Mouse (Mus musculus) adrenal gland, adult 8-10 months (tissue): Measurements from ENCODE around the gene Fras1. TPM values are rescaled to one million over a fixed set of nuclear protein-coding genes. Genes with fewer than 3 reads are reported as not detected.

ENCODE experiments used
- DNase-seq: peaks from one replicate; pipeline ENCODE4 v3.0.0; 2022
- total RNA-seq, 4 experiments: library from RNA; stranded (reverse); gene quantifications; 2 replicates each; pipeline ENCODE4 v1.2.4; 2022

Fras1 gene
- total RNA-seq, 4 experiments from 2014 or later: 1.3 to 4.1 (median 2.1) TPM

GRCm38 (mm10) chr5:96492497-96492896, 118.7 kb downstream of the Fras1 start:
- DNase-seq: no peak

GRCm38 (mm10) chr5:96494502-96495292, 120.9 kb downstream of the Fras1 start:
- no peak for DNase-seq

- DNase-seq: no peak
These were observed 124.3 kb downstream of the Fras1 start for GRCm38 (mm10) chr5:96498083-96498482.

DNA sequence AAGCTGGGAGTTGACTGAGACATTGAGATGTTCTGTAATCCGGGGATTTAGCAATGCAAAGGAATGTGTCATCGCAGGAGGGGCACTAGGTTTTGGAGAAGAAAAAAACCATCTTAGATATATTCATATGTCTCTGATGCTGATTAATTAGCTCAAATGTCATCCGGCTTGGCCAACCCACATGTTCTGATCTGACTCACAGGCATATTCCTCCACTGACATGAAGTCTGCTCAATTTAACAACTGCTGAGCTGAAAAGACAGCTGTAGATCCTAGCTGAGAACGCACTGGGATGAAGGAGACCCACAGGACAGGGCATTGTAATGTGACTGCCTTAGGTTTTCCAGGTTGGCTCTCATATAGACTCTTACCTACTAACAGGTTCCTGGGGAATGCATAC, 128.0 kb downstream of the Fras1 start:
- DNase-seq: no peak

DNA sequence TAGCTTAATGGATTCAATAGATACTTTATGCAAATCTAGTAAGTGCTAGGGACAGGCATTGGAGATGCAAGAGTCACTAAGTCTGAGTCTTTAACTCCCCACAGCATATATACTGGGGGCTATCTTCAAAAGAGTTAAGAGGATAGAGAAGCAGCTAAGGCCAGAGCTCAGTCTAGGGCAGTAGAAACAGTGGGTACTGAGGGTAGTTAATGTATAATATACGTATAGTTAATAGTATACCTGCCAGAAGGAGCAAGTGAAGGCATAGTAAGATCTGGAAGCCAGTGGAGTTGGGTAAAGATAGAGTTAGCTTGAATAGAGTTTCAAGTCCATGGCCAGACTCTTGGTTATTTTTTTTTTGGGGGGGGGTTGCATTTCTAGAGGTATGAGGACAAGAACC, 128.6 kb downstream of the Fras1 start:
- no peak for DNase-seq

DNA sequence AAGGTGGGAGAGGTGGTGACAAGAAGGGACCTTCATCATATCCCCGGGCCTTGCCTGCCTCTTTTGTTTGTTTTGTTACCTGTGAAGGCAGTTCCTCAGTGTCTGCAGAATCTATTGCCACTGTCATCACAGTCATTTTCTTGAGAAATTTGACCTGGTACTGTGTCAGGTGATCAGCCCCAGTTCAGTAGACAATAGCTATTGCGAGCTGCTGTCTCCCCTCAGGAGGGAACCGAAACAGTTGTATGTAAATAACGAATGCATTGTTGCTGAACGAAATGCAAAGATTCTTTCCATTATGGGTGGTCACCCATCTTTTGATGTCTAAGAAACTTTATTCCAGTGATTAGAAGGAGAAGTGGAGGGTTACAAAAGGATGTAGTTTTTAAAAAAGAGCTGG, 137.2 kb downstream of the Fras1 start:
- no peak for DNase-seq

GRCm38 (mm10) chr5:96513327-96513726, 139.6 kb downstream of the Fras1 start:
- DNase-seq: no peak

DNA sequence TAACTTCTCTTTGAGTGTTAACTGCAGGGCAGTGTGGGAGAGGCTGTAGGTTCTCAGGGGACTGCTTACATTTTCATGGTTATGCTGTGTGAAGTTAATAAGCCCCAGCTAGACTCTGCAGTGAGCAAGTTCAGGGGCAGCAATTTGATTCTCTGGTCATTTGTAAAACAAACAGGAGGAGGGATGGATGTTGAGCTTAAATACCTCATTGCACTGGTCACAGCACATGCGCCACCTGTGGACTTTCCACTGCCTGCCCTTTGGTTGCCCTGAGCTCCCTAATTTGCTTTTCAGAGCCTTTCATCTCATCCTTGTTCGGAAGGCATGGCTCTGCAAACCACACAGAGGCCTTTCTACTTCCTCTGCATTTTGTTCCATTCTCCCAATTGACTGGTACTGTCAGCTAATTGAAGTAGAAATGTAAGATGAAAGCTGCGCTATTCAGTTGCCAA, 142.1 kb downstream of the Fras1 start:
- DNase-seq: no peak

DNA sequence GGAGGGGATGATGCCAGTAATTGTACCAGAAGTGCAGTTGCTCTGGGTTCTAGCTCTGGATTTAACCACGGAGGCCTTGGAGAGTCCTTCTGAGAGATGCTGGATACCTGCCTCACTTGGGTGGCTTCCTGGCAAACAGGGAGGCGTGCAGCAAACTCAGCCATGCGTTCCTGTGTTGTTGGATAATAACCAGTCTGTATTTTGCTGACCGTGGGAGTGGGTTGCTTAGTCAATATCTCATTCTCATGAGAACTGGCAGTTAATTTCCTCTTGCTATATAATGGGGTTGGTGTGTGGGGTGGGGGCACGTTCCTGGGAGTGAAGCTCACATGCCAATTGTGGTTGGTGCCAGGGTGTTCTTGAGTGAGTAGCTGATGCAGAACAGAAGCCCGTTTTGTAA, 142.6 kb downstream of the Fras1 start:
- DNase-seq: no peak

- no peak for DNase-seq
These were observed 147.8 kb downstream of the Fras1 start for GRCm38 (mm10) chr5:96521541-96521940.

DNA sequence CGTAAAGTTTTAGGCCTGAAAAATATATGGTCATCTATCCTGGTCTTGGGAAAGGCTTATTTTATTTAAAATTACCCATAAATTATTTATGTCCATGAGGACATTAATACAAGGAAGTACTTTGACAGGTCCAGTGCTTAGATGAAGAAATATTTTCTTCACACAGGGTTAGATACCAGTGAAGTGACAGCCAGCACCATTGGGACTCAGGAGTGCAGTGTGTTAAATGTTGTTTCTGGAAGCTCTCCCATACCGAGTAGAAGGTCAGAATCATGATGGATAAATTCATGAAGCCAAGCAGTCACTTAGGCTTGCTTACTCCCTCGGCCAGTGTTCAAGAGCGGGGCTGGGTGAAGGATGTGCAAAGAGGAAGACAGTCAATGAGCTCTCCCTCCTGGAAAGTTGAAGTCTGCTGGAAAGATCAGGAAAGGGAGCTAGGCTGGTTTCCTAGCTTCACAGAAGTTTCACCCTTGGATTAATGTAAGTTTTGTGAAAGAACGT, 149.2 kb downstream of the Fras1 start:
- no peak for DNase-seq

DNA sequence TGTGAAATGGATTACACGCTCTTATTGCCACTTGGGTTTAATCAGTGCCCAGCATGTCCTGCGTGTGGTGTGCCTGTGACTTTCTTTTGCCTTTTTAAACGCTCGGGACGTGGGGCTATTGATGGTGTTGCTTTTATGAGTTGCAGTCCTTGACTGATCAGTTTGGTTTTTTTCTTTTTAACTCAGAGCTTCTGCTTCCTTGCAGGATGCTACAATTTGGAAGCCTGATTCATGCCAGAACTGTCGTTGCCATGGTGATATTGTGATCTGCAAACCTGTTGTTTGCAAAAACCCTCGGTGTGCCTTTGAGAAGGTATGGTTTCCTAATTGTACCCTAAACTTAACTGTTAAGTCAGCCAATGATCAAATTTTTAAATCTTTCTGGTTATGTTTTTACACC, 154.5 kb downstream of the Fras1 start:
- no peak for DNase-seq

DNA sequence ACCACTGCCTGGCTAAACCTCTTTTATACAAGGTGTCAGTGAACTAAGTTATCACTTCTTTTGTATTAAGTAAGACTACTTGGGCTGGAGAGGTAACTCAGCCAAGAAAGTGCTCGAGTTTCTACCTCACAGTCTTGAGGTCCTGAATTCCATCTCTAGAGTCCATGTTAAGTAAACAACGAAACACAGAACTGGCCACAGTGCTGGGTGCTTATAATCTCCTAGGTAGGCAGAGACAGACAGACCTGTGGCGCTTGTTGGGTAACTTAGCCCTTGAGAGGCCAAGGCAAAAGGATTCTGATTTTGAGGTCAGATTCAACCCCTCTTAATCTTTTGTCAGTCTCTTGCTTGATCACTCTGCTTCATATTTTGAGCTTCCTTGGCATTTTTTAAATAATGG, 156.8 kb downstream of the Fras1 start:
- no peak for DNase-seq

GRCm38 (mm10) chr5:96531962-96532361, 158.2 kb downstream of the Fras1 start:
- no peak for DNase-seq

GRCm38 (mm10) chr5:96536527-96536926, 162.8 kb downstream of the Fras1 start:
- DNase-seq: no peak

- no peak for DNase-seq
These were observed 163.2 kb downstream of the Fras1 start for GRCm38 (mm10) chr5:96536937-96537336.

DNA sequence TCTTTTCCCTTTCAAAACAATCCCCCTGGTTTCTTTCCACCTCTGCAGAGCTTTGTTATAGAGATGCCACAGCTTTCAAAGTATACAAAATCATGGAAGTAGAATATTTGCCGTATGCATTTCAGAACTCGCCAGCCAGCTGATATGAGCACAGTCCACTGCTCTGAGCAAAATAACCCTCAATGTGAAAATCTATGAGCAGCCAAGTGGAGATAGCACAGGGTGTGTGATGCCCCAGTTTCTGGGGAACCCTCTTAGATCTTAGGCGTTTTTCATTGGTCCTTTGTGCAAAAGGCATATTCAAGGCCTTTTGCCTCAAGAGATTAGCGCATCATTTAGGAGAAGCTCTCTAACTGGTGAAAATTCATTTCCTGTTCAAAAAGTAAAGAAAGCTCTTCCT, 170.4 kb downstream of the Fras1 start:
- DNase-seq: no peak

DNA sequence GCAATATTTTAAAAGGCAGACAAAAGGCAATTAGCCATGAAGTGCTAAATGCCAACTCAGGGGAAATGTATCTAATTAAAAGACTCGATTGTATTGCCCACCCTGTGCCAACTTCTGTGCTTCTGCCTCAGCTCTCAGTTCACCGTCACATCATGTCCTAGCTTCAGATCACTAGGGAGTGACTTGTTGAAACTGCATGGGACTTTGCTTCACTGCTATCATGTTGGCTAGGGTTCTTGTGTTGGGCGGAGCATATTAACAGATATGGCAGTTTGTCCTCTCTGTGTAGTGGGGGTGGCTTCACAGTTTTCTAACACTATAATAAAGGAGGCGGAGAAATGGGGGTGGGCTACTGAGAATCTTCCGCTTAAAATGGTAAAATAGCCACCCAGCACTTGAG, 172.2 kb downstream of the Fras1 start:
- no peak for DNase-seq

GRCm38 (mm10) chr5:96554940-96555679, 181.4 kb downstream of the Fras1 start:
- DNase-seq: no peak

- no peak for DNase-seq
These were observed 184.5 kb downstream of the Fras1 start for GRCm38 (mm10) chr5:96558049-96558804.

- DNase-seq: no peak
These were observed 200.8 kb downstream of the Fras1 start for GRCm38 (mm10) chr5:96574586-96574985.

GRCm38 (mm10) chr5:96578705-96579104, 204.9 kb downstream of the Fras1 start:
- no peak for DNase-seq

- no peak for DNase-seq
These were observed 206.2 kb downstream of the Fras1 start for GRCm38 (mm10) chr5:96579938-96580337.
